Mouse (Mus musculus): Measurements from ENCODE around the gene Sgsm3. TPM values are rescaled to one million over a fixed set of nuclear protein-coding genes. Genes with fewer than 3 reads are reported as not detected.

Sgsm3 gene
- polyA plus RNA-seq, 1 experiment from 2014 or later: 7.5 TPM

- Histone ChIP-seq H3K36me3 (replicated peaks; ENCODE audit: insufficient read depth, low read length) (no peaks in the 10 kb centered on the region), H3K4me3 (ENCODE audit: low read depth, low read length) (no peak overlapping the region), H3K27me3 (ENCODE audit: insufficient read depth, low read length) (no peaks in the 10 kb centered on the region), H3K9me3 (ENCODE audit: low read length) (no peaks in the 10 kb centered on the region), H3K27ac (ENCODE audit: low read depth) (peak overlapping the region; percentile 87), H3K9ac (replicated peaks) (no peak overlapping the region; the same call in 1 of the 2 replicates), H3K4me2 (ENCODE audit: low read depth, low read length) (peak overlapping the region; percentile 59), H3K4me1 (ENCODE audit: insufficient read depth) (peaks cover 24% of the 10 kb centered on the region)
- WGBS (ENCODE audit: insufficient replicate concordance): 35% methylated on average over 7 of the region's 7 CpGs
- no peak for TF ChIP-seq EP300 (IDR thresholded peaks at IDR 0.05; ENCODE audit: low read depth)
- TF ChIP-seq CTCF (IDR thresholded peaks at IDR 0.05; ENCODE audit: low read depth): no peak
- no peak for ATAC-seq
- no peak for DNase-seq
Observed at GRCm38 (mm10) chr15:81046061-81046460, 68.5 kb downstream of the Sgsm3 start.

DNA sequence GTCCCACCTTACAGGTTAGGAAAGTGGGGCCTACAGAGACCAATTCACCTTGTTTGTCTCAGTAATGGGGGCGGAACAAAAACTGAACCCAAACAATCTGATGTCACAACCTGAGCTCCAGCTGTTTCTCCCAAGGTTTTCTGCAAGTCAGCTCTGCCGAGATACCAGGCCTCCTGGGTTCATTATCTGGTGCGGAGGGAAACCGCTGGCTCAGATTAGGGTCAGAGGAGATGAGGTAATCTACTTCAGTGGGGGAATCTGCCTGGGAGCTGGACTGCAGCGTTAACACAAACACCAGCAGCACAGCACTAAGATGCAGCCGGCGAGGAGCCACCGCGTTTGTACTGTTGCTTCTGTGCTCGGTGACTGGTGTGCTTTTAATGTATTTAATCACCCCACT, 69.9 kb downstream of the Sgsm3 start:
- H3K4me1 ChIP-seq (ENCODE audit: insufficient read depth): peaks cover 13% of the 10 kb centered on the region
- no peaks in the 10 kb centered on the region for H3K27me3 ChIP-seq (ENCODE audit: insufficient read depth, low read length)
- H3K36me3 ChIP-seq (replicated peaks; ENCODE audit: insufficient read depth, low read length): no peaks in the 10 kb centered on the region
- TF ChIP-seq CTCF (IDR thresholded peaks at IDR 0.05; ENCODE audit: low read depth): no peak
- peak; percentile 84 for TF ChIP-seq EP300 (IDR thresholded peaks at IDR 0.05; ENCODE audit: low read depth)
- H3K9me3 ChIP-seq (ENCODE audit: low read length): no peaks in the 10 kb centered on the region
- DNase-seq: peak; percentile 43
- H3K9ac ChIP-seq (replicated peaks): no peak overlapping the region
- WGBS (ENCODE audit: insufficient replicate concordance): 19% methylated on average over 10 of the region's 10 CpGs
- H3K4me2 ChIP-seq (ENCODE audit: low read depth, low read length): no peak overlapping the region; the same call in 1 of the 2 replicates
- no peak overlapping the region for H3K27ac ChIP-seq (ENCODE audit: low read depth)
- ATAC-seq: peak; percentile 62
- H3K4me3 ChIP-seq (ENCODE audit: low read depth, low read length): no peak overlapping the region

DNA sequence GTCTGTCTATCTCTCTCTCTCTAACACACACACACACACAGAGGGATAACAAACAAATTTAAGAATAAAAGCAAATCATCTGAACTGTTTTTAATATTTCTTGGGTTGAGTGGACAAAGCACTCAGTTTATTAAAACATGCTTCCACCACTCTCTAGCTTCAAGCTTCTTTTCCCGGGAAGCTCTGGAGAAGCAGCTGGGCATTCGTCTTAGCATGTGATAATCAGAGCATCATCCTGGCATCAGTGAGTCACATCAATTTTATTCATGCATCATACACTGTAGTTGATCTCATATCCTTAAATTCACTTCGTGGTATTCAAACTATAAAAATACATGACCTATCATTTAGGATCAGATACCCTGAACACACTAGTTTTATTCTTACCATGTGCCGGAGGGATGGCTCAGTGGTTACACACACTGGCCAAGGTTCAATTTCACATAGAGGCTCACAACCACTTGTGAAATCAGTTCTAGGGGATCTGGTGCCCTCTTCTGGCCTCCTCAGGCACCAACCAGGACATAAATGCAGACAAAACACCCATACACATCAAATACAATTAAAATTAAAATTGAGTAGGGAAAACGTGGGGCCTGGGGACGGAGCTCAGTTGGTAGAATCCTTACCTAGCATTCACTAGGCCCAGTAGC, 72.0 kb downstream of the Sgsm3 start:
- no peaks in the 10 kb centered on the region for H3K9me3 ChIP-seq (ENCODE audit: low read length)
- no peak overlapping the region for H3K27ac ChIP-seq (ENCODE audit: low read depth)
- no peak overlapping the region for H3K4me3 ChIP-seq (ENCODE audit: low read depth, low read length)
- H3K9ac ChIP-seq (replicated peaks): no peak overlapping the region
- H3K27me3 ChIP-seq (ENCODE audit: insufficient read depth, low read length): no peaks in the 10 kb centered on the region
- TF ChIP-seq CTCF (IDR thresholded peaks at IDR 0.05; ENCODE audit: low read depth) (peak; percentile 85), EP300 (IDR thresholded peaks at IDR 0.05; ENCODE audit: low read depth) (no peak)
- no peaks in the 10 kb centered on the region for H3K36me3 ChIP-seq (replicated peaks; ENCODE audit: insufficient read depth, low read length)
- 62% methylated on average over 6 of the region's 6 CpGs for WGBS (ENCODE audit: insufficient replicate concordance)
- ATAC-seq (peak; percentile 57), DNase-seq (peak; percentile 68)
- peaks cover 11% of the 10 kb centered on the region for H3K4me1 ChIP-seq (ENCODE audit: insufficient read depth)
- H3K4me2 ChIP-seq (ENCODE audit: low read depth, low read length): no peak overlapping the region

DNA sequence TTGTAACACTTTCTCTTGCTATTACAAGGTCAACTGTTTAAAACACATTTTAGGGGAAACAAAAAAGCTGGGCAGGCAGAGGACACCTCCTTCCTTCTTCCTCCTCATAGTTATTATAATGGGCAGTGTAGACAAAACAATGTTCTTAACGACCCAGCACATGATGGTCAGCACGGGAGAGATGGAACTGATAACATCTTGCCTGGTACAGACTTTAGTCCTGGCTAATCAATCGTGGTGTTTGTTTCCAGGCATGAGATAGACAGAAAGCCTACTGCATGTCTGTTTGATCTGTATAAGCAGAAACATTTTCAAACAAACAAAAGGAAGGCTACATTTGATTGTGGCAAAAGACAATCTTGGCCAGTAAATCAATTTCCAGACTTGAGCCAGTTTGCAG, 72.9 kb downstream of the Sgsm3 start:
- peak; percentile 64 for ATAC-seq
- no peak overlapping the region for H3K4me2 ChIP-seq (ENCODE audit: low read depth, low read length)
- no peaks in the 10 kb centered on the region for H3K36me3 ChIP-seq (replicated peaks; ENCODE audit: insufficient read depth, low read length)
- H3K9ac ChIP-seq (replicated peaks): no peak overlapping the region
- H3K4me1 ChIP-seq (ENCODE audit: insufficient read depth): peaks cover 13% of the 10 kb centered on the region
- H3K27me3 ChIP-seq (ENCODE audit: insufficient read depth, low read length): no peaks in the 10 kb centered on the region
- DNase-seq: no peak
- TF ChIP-seq CTCF (IDR thresholded peaks at IDR 0.05; ENCODE audit: low read depth) (no peak), EP300 (IDR thresholded peaks at IDR 0.05; ENCODE audit: low read depth) (0 out of 2 replicates have a peak, but pooled peaks have one; percentile 13)
- 13% methylated on average over 3 of the region's 3 CpGs for whole genome bisulfite sequencing (ENCODE audit: insufficient replicate concordance)
- H3K9me3 ChIP-seq (ENCODE audit: low read length): no peaks in the 10 kb centered on the region
- no peak overlapping the region for H3K4me3 ChIP-seq (ENCODE audit: low read depth, low read length)
- peak overlapping the region; percentile 60 for H3K27ac ChIP-seq (ENCODE audit: low read depth)

GRCm38 (mm10) chr15:81052491-81052890, 74.9 kb downstream of the Sgsm3 start:
- 80% methylated on average over 5 of the region's 5 CpGs for WGBS (ENCODE audit: insufficient replicate concordance)
- H3K9me3 ChIP-seq (ENCODE audit: low read length): no peaks in the 10 kb centered on the region
- DNase-seq: no peak
- H3K4me2 ChIP-seq (ENCODE audit: low read depth, low read length): no peak overlapping the region
- H3K36me3 ChIP-seq (replicated peaks; ENCODE audit: insufficient read depth, low read length): no peaks in the 10 kb centered on the region
- peaks cover 11% of the 10 kb centered on the region for H3K4me1 ChIP-seq (ENCODE audit: insufficient read depth)
- H3K27ac ChIP-seq (ENCODE audit: low read depth): no peak overlapping the region
- TF ChIP-seq EP300 (IDR thresholded peaks at IDR 0.05; ENCODE audit: low read depth) (no peak), CTCF (IDR thresholded peaks at IDR 0.05; ENCODE audit: low read depth) (no peak)
- H3K27me3 ChIP-seq (ENCODE audit: insufficient read depth, low read length): no peaks in the 10 kb centered on the region
- no peak for ATAC-seq
- H3K4me3 ChIP-seq (ENCODE audit: low read depth, low read length): no peak overlapping the region
- H3K9ac ChIP-seq (replicated peaks): no peak overlapping the region

DNA sequence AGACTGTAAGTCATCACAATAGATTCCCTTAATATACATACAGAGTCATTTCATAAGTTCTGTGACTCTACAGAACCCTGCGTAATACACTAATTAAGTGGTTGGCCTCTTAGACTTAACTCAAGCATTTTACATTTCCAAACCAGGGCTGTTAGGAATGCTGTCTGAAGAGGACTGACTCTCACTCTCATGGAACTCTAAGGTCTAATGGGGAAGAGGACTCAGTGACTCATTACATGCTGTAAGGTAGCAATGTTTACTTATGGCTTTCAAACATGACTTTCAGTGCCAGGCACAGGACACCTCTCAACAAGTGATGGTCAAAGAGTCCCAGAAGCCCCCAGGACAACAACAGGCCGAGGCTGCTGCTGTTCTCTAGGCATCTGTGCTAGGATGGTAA, 77.9 kb downstream of the Sgsm3 start:
- H3K4me3 ChIP-seq (ENCODE audit: low read depth, low read length): no peak overlapping the region
- H3K4me1 ChIP-seq (ENCODE audit: insufficient read depth): peaks cover 5% of the 10 kb centered on the region; the same call in 1 of the 2 replicates
- H3K36me3 ChIP-seq (replicated peaks; ENCODE audit: insufficient read depth, low read length): no peaks in the 10 kb centered on the region
- no peak for ATAC-seq
- no peak overlapping the region for H3K27ac ChIP-seq (ENCODE audit: low read depth)
- no peak overlapping the region for H3K9ac ChIP-seq (replicated peaks)
- DNase-seq: no peak
- TF ChIP-seq CTCF (IDR thresholded peaks at IDR 0.05; ENCODE audit: low read depth) (no peak), EP300 (IDR thresholded peaks at IDR 0.05; ENCODE audit: low read depth) (no peak)
- no peaks in the 10 kb centered on the region for H3K27me3 ChIP-seq (ENCODE audit: insufficient read depth, low read length)
- 76% methylated on average over 2 of the region's 2 CpGs for WGBS (ENCODE audit: insufficient replicate concordance)
- H3K9me3 ChIP-seq (ENCODE audit: low read length): no peaks in the 10 kb centered on the region
- H3K4me2 ChIP-seq (ENCODE audit: low read depth, low read length): no peak overlapping the region

Data from liver, postnatal 0 days (tissue).